Mouse (Mus musculus): ENCODE measurements around the gene Dusp13. TPM values are rescaled to one million over a fixed set of nuclear protein-coding genes. Genes with fewer than 3 reads are reported as not detected.
A peak's percentile ranks its signal among the peaks of the same experiment; 100 is the strongest.

The Dusp13 gene
- not detected in 2 replicates for polyA plus RNA-seq (2011; ENCODE audit: insufficient read length, low read depth, missing spikeins)

DNA sequence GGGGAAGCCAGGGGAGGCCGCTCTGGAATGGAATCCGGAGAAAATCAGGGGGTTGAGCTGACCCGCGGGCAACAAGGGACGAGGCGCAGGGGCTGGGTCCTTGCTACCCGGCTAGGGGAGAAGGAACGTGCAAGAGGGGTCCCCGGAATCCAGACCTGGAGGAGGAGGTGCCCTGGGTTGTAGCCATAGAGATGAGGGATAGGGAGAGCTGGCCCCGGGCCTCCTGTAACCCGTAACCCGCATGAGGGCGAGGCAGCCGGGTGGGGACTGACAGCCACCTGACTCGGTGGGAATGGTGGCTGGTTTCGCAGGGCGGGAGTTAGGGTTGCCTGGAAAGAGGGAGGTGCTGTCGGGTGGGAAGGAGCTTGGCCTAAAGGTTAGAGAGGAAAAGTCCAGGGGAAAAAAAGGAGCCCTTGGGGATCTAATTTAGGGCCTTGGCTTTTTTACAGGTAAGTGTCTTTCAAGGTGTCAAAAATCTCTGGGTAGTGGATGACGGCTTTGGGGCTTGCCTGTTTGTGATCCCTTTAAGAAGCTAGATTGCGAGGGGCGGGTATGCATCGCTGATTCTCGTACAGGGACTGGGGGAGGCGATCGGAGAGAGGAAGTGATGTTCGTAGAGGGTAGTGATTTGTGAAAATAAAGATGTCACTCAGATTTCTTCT is at the start of gene Dusp13:
Dusp13 (minus strand) TSS at position 301 of the 662 bp plus-strand sequence.
- Histone ChIP-seq H3K4me1 (ENCODE audit: control insufficient read depth, insufficient read depth, low read length) (no peaks in the 10 kb centered on the region), H3K27ac (ENCODE audit: insufficient read depth, low read length) (peak within 1 kb of the TSS; percentile 34), H3K4me3 (ENCODE audit: insufficient read depth, low read length) (peak within 1 kb of the TSS; percentile 77)
- TF ChIP-seq CTCF (IDR thresholded peaks at IDR 0.05; ENCODE audit: borderline replicate concordance, insufficient read depth, low read length) (no peak), POLR2A (IDR thresholded peaks at IDR 0.05; ENCODE audit: low read depth, low read length) (no peak)

DNA sequence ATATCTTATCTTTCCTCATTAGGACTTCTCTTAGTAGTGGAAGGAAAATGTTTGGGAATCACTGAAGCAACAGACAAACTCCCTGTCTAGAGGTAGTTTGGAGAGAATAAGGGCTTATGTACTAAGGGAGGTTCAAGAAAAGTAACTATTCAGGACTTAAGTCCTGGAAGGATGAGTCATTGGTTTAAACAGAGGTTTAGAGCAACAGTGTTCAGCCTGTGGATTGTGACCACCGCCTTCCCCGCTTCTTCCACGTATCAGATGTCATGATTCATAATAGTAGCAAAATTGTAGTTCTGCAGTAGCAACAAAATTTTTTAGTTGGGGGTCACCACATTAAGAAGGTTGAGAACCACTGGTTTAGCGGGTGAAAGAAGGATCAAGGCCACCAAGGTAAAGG is 49.7 kb upstream of the Dusp13 start:
- TF ChIP-seq CTCF (IDR thresholded peaks at IDR 0.05; ENCODE audit: borderline replicate concordance, insufficient read depth, low read length) (no peak), POLR2A (IDR thresholded peaks at IDR 0.05; ENCODE audit: low read depth, low read length) (no peak)
- H3K4me1 ChIP-seq (ENCODE audit: control insufficient read depth, insufficient read depth, low read length) = peaks cover 3% of the 10 kb centered on the region
- H3K4me3 ChIP-seq (ENCODE audit: insufficient read depth, low read length) = no peak overlapping the region
- H3K27ac ChIP-seq (ENCODE audit: insufficient read depth, low read length) = peak overlapping the region; percentile 10; the same call in 1 of the 2 replicates

DNA sequence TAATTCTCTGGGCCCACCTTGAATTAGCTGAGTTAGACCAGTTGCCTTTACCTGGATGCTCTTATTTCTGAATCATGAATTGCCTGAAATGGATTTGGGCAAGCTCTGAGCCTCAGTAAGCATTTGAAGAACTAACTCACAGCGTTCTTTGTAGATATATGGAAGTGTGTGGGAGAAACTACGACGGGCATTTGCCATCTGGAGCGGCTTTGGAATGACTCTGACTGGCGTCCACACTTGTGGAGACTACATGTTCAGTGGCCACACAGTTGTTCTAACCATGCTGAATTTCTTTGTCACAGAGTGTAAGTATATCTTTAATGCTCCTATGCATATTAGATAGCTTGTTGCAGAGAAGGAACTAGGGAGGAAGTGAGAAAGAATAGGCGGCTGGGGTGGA is 41.3 kb upstream of the Dusp13 start:
- no peak for TF ChIP-seq CTCF (IDR thresholded peaks at IDR 0.05; ENCODE audit: borderline replicate concordance, insufficient read depth, low read length)
- TF ChIP-seq POLR2A (IDR thresholded peaks at IDR 0.05; ENCODE audit: low read depth, low read length) = no peak
- H3K4me3 ChIP-seq (ENCODE audit: insufficient read depth, low read length) = no peak overlapping the region
- no peak overlapping the region for H3K27ac ChIP-seq (ENCODE audit: insufficient read depth, low read length)
- no peaks in the 10 kb centered on the region for H3K4me1 ChIP-seq (ENCODE audit: control insufficient read depth, insufficient read depth, low read length)

DNA sequence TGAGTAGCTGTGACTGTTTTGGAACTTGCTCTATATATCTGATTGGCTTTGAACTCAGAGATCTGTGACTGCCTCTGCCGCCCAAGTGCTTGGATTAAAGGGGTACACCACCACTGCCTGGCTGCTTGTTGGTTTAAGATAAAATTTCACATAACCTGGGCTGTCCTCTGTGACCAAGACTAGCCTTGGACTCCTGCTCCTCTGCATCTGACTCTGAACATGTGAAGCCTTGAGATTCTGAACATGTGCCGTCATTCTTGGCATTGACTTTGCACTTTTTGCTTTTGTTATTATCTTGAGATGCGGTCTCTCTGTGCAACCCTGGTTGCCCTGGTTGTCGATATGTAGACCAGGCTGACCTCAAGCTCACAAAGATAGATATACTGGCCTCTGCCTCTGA is 40.7 kb upstream of the Dusp13 start:
- Histone ChIP-seq H3K27ac (ENCODE audit: insufficient read depth, low read length) (no peak overlapping the region), H3K4me1 (ENCODE audit: control insufficient read depth, insufficient read depth, low read length) (no peaks in the 10 kb centered on the region), H3K4me3 (ENCODE audit: insufficient read depth, low read length) (no peak overlapping the region)
- no peak for TF ChIP-seq POLR2A (IDR thresholded peaks at IDR 0.05; ENCODE audit: low read depth, low read length)
- no peak for TF ChIP-seq CTCF (IDR thresholded peaks at IDR 0.05; ENCODE audit: borderline replicate concordance, insufficient read depth, low read length)

DNA sequence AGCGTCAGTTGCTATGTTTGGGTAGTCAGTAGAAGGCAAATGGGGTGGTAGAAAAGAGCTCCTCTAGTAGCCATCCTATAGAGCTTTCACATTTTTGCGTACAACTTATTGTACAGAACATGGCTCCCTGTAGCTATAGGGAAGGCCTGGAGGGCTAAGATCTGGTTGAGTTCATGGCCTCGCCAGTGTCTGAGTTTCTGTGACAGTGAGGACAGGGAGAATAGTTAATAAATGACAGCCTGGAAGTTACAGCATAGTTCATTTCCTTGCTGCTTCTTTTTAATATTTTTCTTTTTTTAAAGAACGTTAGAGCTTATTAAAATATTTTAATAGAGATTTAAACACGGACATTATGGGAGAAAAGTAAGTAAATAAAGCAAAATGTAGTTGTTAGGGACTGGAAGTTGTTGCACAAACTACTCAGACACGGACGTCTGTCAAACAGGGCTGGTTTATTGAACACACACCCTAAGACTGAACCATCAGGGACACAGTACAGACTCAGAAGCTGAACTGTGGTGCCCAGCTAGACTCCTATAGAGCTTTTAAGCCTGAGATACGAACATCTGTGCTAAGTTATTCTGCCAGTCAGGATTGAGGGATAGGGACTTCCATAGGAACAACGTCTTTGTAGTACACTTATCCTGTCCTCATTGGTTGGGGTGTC is 39.7 kb upstream of the Dusp13 start:
- Histone ChIP-seq H3K4me1 (ENCODE audit: control insufficient read depth, insufficient read depth, low read length) (no peaks in the 10 kb centered on the region), H3K27ac (ENCODE audit: insufficient read depth, low read length) (no peak overlapping the region), H3K4me3 (ENCODE audit: insufficient read depth, low read length) (no peak overlapping the region)
- TF ChIP-seq CTCF (IDR thresholded peaks at IDR 0.05; ENCODE audit: borderline replicate concordance, insufficient read depth, low read length) (no peak), POLR2A (IDR thresholded peaks at IDR 0.05; ENCODE audit: low read depth, low read length) (no peak)

DNA sequence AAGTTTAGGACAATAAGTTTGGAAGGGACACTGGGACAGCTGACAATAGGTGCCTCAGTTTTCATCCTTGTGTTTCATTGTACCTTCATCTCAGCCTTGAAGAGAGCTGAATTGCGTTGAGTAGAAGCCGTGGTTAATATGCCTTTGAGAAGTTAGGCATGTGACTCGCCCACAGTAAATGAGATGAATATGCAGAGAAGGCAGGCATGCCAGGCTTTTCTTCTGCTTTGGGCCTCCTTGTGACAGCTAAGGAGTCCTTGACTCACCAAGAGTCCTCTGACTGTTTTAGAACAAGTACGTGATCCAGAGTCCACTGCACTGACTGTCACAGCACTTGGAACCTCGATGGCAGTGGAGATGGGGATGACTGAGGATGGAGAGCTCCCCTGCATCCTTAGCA is 37.1 kb upstream of the Dusp13 start:
- TF ChIP-seq POLR2A (IDR thresholded peaks at IDR 0.05; ENCODE audit: low read depth, low read length) = no peak
- TF ChIP-seq CTCF (IDR thresholded peaks at IDR 0.05; ENCODE audit: borderline replicate concordance, insufficient read depth, low read length) = no peak
- H3K4me3 ChIP-seq (ENCODE audit: insufficient read depth, low read length) = no peak overlapping the region
- no peaks in the 10 kb centered on the region for H3K4me1 ChIP-seq (ENCODE audit: control insufficient read depth, insufficient read depth, low read length)
- no peak overlapping the region for H3K27ac ChIP-seq (ENCODE audit: insufficient read depth, low read length)

DNA sequence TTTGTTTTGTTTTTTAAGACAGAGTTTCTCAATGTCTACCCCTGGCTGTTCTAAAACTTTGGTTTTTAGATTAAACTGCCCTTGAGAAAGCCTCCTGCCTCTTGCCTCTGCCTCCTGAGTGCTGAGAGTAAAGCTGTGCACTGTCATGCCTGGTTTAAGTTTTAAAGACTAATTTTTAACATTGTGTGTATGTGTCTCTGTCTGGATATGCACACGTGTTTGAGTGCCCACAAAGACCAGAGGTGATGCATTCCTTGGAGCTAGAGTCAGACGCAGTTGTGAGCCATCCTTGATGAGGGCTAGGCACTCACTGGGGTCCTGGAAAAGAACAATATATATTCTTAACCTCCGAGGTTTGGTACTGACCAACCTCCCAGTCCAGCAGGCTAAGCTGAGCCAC is 36.4 kb upstream of the Dusp13 start:
- no peaks in the 10 kb centered on the region for H3K4me1 ChIP-seq (ENCODE audit: control insufficient read depth, insufficient read depth, low read length)
- TF ChIP-seq POLR2A (IDR thresholded peaks at IDR 0.05; ENCODE audit: low read depth, low read length) (no peak), CTCF (IDR thresholded peaks at IDR 0.05; ENCODE audit: borderline replicate concordance, insufficient read depth, low read length) (no peak)

DNA sequence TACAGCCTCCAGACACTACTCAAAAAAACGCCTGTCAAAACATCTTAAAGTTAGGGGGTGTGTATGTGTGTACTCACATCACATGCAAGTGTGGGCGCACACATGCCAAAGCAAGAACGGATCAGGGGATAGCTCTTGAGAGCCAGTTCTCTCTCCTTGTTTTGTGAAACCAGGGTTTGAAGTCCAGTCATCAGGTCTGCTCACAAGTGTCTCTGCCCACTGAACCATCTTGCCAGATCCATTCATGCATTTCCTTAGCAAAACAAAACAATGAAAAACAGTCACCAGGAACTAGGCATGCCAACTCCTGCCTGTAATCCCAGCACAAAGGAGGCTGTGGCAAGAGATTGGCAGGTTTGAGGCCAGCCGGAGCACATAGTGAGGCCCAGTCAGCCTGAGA is 35.5 kb upstream of the Dusp13 start:
- H3K4me3 ChIP-seq (ENCODE audit: insufficient read depth, low read length) = no peak overlapping the region
- H3K27ac ChIP-seq (ENCODE audit: insufficient read depth, low read length) = no peak overlapping the region
- TF ChIP-seq CTCF (IDR thresholded peaks at IDR 0.05; ENCODE audit: borderline replicate concordance, insufficient read depth, low read length) = no peak
- H3K4me1 ChIP-seq (ENCODE audit: control insufficient read depth, insufficient read depth, low read length) = no peaks in the 10 kb centered on the region

More for the DNA sequence above, 36.4 kb upstream of the Dusp13 start:
- H3K4me3 ChIP-seq (ENCODE audit: insufficient read depth, low read length) = no peak overlapping the region
- H3K27ac ChIP-seq (ENCODE audit: insufficient read depth, low read length) = no peak overlapping the region

DNA sequence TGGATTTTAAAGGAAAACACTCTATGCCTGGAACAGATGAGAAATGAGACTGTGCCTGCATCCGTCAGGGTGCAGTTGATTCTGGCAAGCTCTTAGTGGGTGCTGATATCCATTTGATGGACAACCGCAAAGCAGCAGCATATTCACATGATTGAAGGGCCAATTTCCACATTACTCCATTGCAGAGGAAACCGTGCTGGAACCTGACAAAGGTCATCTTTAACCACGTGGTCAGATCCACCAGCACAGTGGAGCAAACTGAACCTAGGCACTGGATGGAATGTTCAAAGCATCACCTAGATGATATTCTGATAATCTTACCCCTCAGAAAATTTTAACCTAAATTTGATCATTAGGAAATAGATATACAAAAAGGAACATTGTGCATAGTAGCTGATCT is 25.2 kb upstream of the Dusp13 start:
- Histone ChIP-seq H3K27ac (ENCODE audit: insufficient read depth, low read length) (no peak overlapping the region), H3K4me3 (ENCODE audit: insufficient read depth, low read length) (no peak overlapping the region), H3K4me1 (ENCODE audit: control insufficient read depth, insufficient read depth, low read length) (peaks cover 4% of the 10 kb centered on the region)
- no peak for TF ChIP-seq CTCF (IDR thresholded peaks at IDR 0.05; ENCODE audit: borderline replicate concordance, insufficient read depth, low read length)
- no peak for TF ChIP-seq POLR2A (IDR thresholded peaks at IDR 0.05; ENCODE audit: low read depth, low read length)

DNA sequence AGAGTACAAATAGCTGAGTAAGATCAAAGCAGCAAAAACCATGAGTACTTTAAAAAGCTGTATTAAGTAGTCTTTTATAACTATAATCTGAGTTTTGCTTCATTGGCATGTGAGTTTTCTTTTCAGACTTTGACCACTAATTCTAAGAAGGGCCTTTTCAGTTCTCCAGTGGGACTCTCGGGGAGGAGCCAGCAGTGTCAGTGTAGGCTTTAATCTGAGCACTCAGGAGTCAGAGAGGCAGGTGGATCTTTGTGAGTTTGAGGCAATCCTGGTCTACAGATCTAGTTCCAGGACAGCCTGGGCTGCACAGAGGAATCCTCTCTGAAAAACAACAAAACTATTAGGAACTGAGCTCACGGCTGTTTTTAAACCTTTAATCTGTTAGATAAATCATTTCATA is 23.0 kb upstream of the Dusp13 start:
- H3K4me3 ChIP-seq (ENCODE audit: insufficient read depth, low read length) = no peak overlapping the region
- peaks cover 4% of the 10 kb centered on the region for H3K4me1 ChIP-seq (ENCODE audit: control insufficient read depth, insufficient read depth, low read length)
- TF ChIP-seq CTCF (IDR thresholded peaks at IDR 0.05; ENCODE audit: borderline replicate concordance, insufficient read depth, low read length) = no peak
- TF ChIP-seq POLR2A (IDR thresholded peaks at IDR 0.05; ENCODE audit: low read depth, low read length) = no peak
- H3K27ac ChIP-seq (ENCODE audit: insufficient read depth, low read length) = no peak overlapping the region

Data from embryonic fibroblast, embryonic 13.5 days (primary cell).